Mouse (Mus musculus): ENCODE measurements at regions not wholly inside any gene's neighbourhood (a gene's known extent, or its start where the extent isn't known, plus 50 kb on each side); places are given as distances from the start of the nearest gene placed in this dataset.

DNA sequence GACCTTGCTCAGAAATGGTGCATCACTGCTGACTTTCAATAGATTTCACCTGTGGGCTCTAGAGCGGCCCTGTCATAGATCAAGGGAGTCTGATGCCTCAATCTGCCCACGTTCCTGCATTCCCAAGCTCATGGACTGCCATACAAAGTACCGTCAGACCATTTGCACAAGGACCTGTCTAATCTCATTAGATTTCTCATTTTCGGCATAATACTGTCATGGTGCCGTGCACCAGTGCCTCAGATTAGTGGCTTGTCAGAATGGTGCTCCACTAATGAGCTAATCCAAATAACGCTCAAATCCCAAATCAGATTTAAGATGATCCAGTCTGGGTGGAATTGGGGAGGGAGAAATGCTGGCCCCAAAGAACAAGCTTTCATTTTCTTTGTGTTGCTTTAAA lies 321.1 kb downstream of the Icos start:
- TF ChIP-seq CTCF (IDR thresholded peaks at IDR 0.05; ENCODE audit: low read depth): no peak
- no peak for TF ChIP-seq EP300 (IDR thresholded peaks at IDR 0.05; ENCODE audit: low read depth)
